Mouse (Mus musculus) mammary gland, adult 2 months (tissue): ENCODE results near the gene Dnajc22. TPM values are rescaled to one million over a fixed set of nuclear protein-coding genes. Genes with fewer than 3 reads are reported as not detected.

Experiments
- polyA plus RNA-seq: library from polyadenylated mRNA; depleted of rRNA; stranded (reverse); fragments of >200 nt; gene quantifications from 2 replicates; pipeline ENCODE4 v1.2.3, GENCODE M21; 2012; ENCODE audit warnings: low replicate concordance; rRNA removed

Dnajc22 gene
- polyA plus RNA-seq: 0.66 and 0.68 TPM in 2 replicates

DNA sequence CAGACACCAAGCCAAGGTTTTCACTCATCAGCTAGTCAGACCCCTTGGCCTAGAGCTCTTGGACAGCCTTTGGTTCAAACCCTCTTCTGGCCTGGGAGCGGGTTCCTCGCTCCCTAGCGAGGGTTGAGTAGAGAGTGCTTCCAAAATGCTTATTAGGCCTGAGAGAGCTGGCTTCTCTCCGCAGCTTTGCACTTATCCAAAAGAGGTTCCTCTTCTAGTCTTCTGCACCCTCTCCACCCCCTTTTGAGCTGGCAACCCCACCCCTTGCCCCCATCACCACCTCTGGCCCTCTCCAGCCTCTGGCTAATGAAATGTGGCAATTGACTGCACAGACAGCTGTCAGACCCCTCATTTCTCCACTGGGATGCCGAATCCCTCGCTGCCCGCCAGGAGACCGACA is at the start of gene Dnajc22:
Gene Dnajc22 (plus strand): TSS at position 301 of the 400 bp plus-strand sequence.

GRCm38 (mm10) chr15:99055040-99055439 is 37.9 kb upstream of the Dnajc22 start, which contains the start of gene Prph:
Prph (plus strand) TSS chr15:99055174.

DNA sequence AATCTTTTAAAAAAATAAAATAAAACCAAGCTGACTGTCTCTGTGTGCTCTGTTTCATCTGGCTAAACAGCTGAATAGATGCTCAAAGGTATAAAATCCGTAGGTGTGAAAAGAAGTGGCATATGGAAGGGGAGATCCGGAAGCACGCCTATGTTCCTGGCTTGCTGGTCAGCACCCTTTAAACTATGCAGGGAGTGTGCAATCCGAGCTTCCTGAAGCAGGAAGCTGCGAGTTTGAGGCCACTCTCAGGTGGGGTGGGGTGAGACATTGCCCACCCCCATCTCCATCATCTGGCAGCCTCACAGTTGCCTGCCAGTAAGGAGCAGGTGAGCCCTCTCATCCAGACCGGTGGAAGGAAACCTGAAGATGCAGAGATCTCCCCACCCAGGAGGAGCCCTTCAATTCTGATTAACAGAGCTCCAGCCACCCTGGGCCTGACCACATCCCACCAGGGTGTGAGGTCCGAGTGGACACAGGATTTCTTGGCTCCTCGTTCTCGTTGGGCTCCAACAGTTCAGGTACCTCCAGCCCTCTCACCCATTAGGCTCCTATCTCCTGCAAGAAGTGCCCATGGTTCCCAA is 18.9 kb upstream of the Dnajc22 start, which contains the start of gene Troap:
Gene Troap (plus strand): TSS at position 557 of the 581 bp plus-strand sequence.

DNA sequence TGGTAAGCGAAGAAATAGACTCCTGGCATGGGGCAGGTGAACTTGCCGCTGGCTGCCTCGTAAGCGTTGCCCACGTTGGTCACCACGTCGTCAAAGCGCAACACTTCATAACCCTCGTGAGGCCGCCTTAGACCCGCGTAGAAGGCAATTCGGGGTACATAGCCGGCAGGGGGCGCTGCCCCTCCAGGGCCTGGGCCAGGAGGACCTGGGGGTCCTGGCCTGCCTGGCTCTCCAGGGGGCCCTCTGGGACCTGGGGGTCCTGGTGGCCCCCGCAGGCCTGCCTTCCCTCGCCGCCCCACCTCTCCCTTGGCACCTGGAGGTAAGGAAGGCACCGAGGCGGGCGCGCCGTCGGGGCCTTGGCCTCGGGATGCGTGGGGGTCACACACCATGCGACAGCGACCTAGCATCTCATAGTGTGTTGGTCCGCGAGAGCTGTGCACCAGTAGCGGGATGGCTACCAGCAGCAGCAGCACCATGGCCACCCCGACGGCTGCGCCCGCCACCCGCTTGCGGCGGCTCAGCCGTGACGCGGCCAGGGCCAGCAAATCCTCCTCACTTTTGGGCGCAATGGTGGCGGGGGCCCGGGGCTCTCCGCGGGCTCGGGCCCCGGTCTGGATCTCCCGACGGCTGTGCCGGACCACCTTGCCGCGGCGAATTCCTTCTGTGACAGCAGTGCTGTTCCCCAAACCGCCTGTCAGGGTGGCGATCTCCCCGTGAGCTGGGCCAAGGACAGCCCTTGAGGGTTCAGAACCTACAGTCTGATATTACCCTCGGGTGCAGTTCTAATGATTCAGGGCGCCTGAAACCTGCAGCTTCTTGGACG is 5.5 kb upstream of the Dnajc22 start, which contains the start of gene C1ql4:
Gene C1ql4 (minus strand): TSS at position 565 of the 823 bp plus-strand sequence.

GRCm38 (mm10) chr15:99125711-99126080 is 32.7 kb downstream of the Dnajc22 start, which contains the start of gene Spats2:
Spats2 (plus strand) TSS chr15:99125916.

Other genes with a start within 250 kb of the Dnajc22 start
- 22.0 and 43.2 TPM in 2 replicates for gene Kmt2d, start 222.0 kb upstream of the Dnajc22 start, polyA plus RNA-seq
- gene Rhebl1, start 198.6 kb upstream of the Dnajc22 start, polyA plus RNA-seq: 4.1 and 6.9 TPM in 2 replicates
- 2.5 TPM in 2 replicates for gene Dhh, start 194.6 kb upstream of the Dnajc22 start, polyA plus RNA-seq
- 53.7 and 143 TPM in 2 replicates for gene Lmbr1l, start 174.9 kb upstream of the Dnajc22 start, polyA plus RNA-seq
- 1,283 and 1,704 TPM in 2 replicates for gene Tuba1b, start 158.6 kb upstream of the Dnajc22 start, polyA plus RNA-seq
- 83.8 and 253 TPM in 2 replicates for gene Gm49450, start 139.6 kb upstream of the Dnajc22 start, polyA plus RNA-seq
- gene Tuba1a, start 139.5 kb upstream of the Dnajc22 start, polyA plus RNA-seq: 525 and 719 TPM in 2 replicates
- gene Tuba1c, start 63.3 kb upstream of the Dnajc22 start, polyA plus RNA-seq: 112 and 139 TPM in 2 replicates
- 0.43 and 0.81 TPM in 2 replicates for gene Prph, start 38.0 kb upstream of the Dnajc22 start, polyA plus RNA-seq
- 2.3 and 3.3 TPM in 2 replicates for gene Troap, start 18.6 kb upstream of the Dnajc22 start, polyA plus RNA-seq
- gene C1ql4, start 5.4 kb upstream of the Dnajc22 start, polyA plus RNA-seq: not detected in 2 replicates
- 5.8 and 6.3 TPM in 2 replicates for gene Spats2, start 32.7 kb downstream of the Dnajc22 start, polyA plus RNA-seq
- gene Kcnh3, start 131.7 kb downstream of the Dnajc22 start, polyA plus RNA-seq: 1.1 and 2.6 TPM in 2 replicates
- 60.9 and 70.7 TPM in 2 replicates for gene Mcrs1, start 158.8 kb downstream of the Dnajc22 start, polyA plus RNA-seq
- gene Prpf40b, start 201.9 kb downstream of the Dnajc22 start, polyA plus RNA-seq: 73.1 and 85.5 TPM in 2 replicates
- 0.07 TPM in 1 of 2 replicates, not detected in the other for gene Fam186b, start 202.7 kb downstream of the Dnajc22 start, polyA plus RNA-seq